Mouse (Mus musculus): Measurements from ENCODE around the gene Rgs7. TPM values are rescaled to one million over a fixed set of nuclear protein-coding genes. Genes with fewer than 3 reads are reported as not detected.

The Rgs7 gene
- polyA plus RNA-seq, 1 experiment from 2014 or later = 0.39 TPM

DNA sequence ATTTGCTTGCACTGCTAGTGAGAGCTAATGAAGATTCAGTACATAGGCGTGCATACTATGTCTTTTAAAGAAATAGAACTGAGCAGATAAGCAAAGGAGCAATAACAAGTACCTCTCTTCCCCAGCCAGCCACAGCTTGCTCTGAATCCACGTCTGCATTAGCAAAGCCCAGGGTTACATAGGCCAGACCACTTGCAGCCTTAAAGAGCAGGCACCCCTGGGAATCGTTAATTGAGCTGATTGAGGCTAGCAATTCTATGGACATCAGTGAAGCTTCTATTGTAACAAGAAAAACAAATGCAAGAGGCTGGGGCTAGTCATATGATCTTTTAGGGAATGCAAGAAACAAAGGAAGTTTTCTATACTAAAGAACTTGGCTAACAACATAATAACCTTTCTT, 81.9 kb downstream of the Rgs7 start:
- 47% methylated on average over 3 of the region's 3 CpGs for WGBS
- H3K4me1 ChIP-seq (replicated peaks; ENCODE audit: control insufficient read depth, insufficient read depth, low read length) = no peaks in the 10 kb centered on the region
- H3K27ac ChIP-seq (ENCODE audit: low read length) = no peak overlapping the region
- H3K4me3 ChIP-seq (ENCODE audit: low read length) = no peak overlapping the region
- no peak overlapping the region for H3K9ac ChIP-seq (ENCODE audit: low read length)
- H3K9me3 ChIP-seq (ENCODE audit: control insufficient read depth, low read length) = no peaks in the 10 kb centered on the region
- no peaks in the 10 kb centered on the region for H3K27me3 ChIP-seq (ENCODE audit: control insufficient read depth, insufficient read depth, low read depth, low read length)
- no peak for ATAC-seq (ENCODE audit: low read depth)
- no peaks in the 10 kb centered on the region for H3K36me3 ChIP-seq (ENCODE audit: control insufficient read depth, insufficient read depth, low read length)
- no peak overlapping the region for H3K4me2 ChIP-seq (ENCODE audit: low read depth, low read length)

DNA sequence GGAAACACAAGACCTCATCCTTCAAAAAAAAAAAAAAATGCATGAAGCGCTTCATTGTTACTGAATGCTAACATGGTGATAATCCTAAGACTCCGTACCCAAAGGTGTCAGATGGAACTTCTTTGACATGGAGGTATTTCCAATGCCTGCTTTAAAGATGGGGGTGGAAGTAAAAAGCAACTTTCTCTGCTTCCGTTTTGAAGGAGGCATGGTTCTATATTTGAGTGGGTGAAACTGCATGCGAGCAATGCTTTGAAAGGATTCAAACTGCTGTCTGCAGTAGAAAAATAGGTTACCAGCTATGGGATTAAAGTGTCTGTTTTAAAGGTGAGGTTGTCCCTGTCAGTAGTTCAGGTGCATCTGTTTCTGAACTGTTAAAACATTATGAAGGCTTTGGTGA, 100.4 kb downstream of the Rgs7 start:
- H3K36me3 ChIP-seq (ENCODE audit: control insufficient read depth, insufficient read depth, low read length) = no peaks in the 10 kb centered on the region
- H3K27ac ChIP-seq (ENCODE audit: low read length) = no peak overlapping the region
- H3K9me3 ChIP-seq (ENCODE audit: control insufficient read depth, low read length) = no peaks in the 10 kb centered on the region
- ATAC-seq (ENCODE audit: low read depth) = no peak
- no peak overlapping the region for H3K4me3 ChIP-seq (ENCODE audit: low read length)
- WGBS = 72% methylated on average over 4 of the region's 4 CpGs
- H3K4me1 ChIP-seq (replicated peaks; ENCODE audit: control insufficient read depth, insufficient read depth, low read length) = no peaks in the 10 kb centered on the region
- no peaks in the 10 kb centered on the region for H3K27me3 ChIP-seq (ENCODE audit: control insufficient read depth, insufficient read depth, low read depth, low read length)
- no peak overlapping the region for H3K4me2 ChIP-seq (ENCODE audit: low read depth, low read length)
- H3K9ac ChIP-seq (ENCODE audit: low read length) = no peak overlapping the region

DNA sequence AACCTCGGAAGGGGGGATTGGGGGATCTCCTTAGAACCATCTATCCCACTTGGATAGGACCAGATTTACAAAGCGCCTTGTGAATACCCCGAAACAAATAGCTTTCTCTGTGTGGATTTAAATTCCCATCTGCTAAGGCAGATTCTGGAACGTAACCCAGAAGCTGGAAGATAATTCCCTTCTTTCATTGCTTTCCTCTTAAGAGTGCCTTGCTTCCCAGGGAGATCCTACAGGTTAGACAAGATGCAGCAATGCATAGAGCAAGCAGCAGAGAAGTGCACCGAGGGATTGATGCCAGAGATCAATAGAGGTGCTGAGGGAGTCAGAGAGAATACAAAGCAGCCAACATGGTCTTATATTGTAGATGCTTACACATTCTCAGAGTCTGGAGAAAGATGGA, 103.0 kb downstream of the Rgs7 start:
- WGBS = 80% methylated on average over 5 of the region's 5 CpGs
- no peaks in the 10 kb centered on the region for H3K4me1 ChIP-seq (replicated peaks; ENCODE audit: control insufficient read depth, insufficient read depth, low read length)
- no peak overlapping the region for H3K27ac ChIP-seq (ENCODE audit: low read length)
- no peaks in the 10 kb centered on the region for H3K9me3 ChIP-seq (ENCODE audit: control insufficient read depth, low read length)
- no peak for ATAC-seq (ENCODE audit: low read depth)
- H3K4me2 ChIP-seq (ENCODE audit: low read depth, low read length) = no peak overlapping the region
- H3K27me3 ChIP-seq (ENCODE audit: control insufficient read depth, insufficient read depth, low read depth, low read length) = no peaks in the 10 kb centered on the region
- H3K36me3 ChIP-seq (ENCODE audit: control insufficient read depth, insufficient read depth, low read length) = no peaks in the 10 kb centered on the region
- H3K9ac ChIP-seq (ENCODE audit: low read length) = no peak overlapping the region
- H3K4me3 ChIP-seq (ENCODE audit: low read length) = no peak overlapping the region

DNA sequence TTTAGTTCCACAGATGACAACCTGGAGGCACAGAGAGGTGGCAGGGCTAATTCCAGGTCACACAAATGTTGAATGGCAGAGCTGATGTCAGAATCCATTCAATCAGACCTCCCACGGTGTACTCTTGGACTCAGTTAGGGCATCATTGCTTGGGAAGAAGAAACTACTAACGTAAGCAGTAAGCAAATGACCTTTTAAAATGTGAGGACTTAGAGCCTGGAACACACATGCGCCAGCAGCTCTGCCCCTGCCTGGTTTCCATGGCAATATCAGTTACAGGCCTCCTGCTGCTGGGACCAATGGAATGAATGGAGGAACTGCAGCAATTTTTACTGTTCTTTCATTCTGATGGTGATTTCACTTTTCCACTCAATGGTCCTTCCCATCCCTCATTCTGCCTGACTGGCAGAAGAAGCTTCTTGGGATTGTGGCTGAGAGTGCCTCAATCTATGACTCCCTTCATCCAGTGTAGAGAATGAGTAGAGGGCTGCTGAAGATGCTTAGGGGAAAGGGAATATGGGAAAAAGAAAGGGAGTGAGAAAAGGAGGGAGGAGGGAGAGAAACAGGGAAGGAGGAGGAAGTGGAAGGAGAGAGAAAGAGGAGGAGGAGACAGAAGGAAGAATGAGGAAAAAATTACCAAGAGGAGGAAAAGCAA, 106.6 kb downstream of the Rgs7 start:
- Histone ChIP-seq H3K27me3 (ENCODE audit: control insufficient read depth, insufficient read depth, low read depth, low read length) (no peaks in the 10 kb centered on the region), H3K9ac (ENCODE audit: low read length) (no peak overlapping the region), H3K36me3 (ENCODE audit: control insufficient read depth, insufficient read depth, low read length) (no peaks in the 10 kb centered on the region), H3K4me3 (ENCODE audit: low read length) (no peak overlapping the region), H3K9me3 (ENCODE audit: control insufficient read depth, low read length) (no peaks in the 10 kb centered on the region), H3K4me1 (replicated peaks; ENCODE audit: control insufficient read depth, insufficient read depth, low read length) (no peaks in the 10 kb centered on the region), H3K4me2 (ENCODE audit: low read depth, low read length) (no peak overlapping the region), H3K27ac (ENCODE audit: low read length) (no peak overlapping the region)
- ATAC-seq (ENCODE audit: low read depth) = no peak
- 36% methylated on average over 3 of the region's 3 CpGs for WGBS

DNA sequence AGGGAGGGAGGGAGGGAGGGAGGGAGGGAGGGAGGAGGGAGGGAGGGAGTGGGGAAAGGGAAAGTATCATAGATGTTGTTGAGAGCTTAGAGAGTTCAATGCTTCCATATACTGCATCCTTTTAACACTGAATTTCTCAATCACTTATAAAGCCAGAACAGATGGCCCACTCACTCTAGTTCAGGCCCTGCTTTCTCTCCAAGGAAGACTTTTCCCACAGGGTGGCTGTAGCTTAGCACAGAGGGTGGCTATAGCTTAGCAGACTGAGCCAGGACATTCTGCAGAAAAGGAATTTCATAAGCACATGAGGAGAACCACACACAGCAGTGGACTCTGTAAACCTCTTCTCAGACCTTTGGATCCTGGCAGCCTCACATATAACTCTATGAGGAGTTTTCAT, 119.7 kb downstream of the Rgs7 start:
- Histone ChIP-seq H3K4me2 (ENCODE audit: low read depth, low read length) (no peak overlapping the region), H3K27ac (ENCODE audit: low read length) (no peak overlapping the region), H3K4me1 (replicated peaks; ENCODE audit: control insufficient read depth, insufficient read depth, low read length) (no peaks in the 10 kb centered on the region), H3K27me3 (ENCODE audit: control insufficient read depth, insufficient read depth, low read depth, low read length) (no peaks in the 10 kb centered on the region), H3K9ac (ENCODE audit: low read length) (no peak overlapping the region), H3K36me3 (ENCODE audit: control insufficient read depth, insufficient read depth, low read length) (no peaks in the 10 kb centered on the region), H3K4me3 (ENCODE audit: low read length) (no peak overlapping the region), H3K9me3 (ENCODE audit: control insufficient read depth, low read length) (no peaks in the 10 kb centered on the region)
- no peak for ATAC-seq (ENCODE audit: low read depth)

DNA sequence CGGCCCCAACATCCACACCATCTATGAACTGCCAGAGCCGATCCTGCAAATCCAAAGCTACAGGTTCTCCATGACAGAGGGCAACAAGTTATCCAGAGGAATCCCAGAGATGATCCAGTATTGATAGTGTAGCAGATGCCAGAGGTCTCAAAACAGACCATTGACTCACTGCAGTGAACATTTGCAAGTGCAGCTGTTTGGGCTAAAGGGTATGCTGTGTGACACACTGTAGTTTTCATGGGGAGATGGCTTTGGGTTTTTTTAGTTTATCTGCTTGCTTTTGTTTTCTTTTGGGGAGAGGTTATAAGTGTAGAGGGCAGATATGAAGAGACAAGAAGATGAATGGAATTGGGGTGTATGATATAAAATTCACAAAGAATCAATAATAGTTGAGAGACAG, 124.2 kb downstream of the Rgs7 start:
- WGBS = 93% methylated on average over 2 of the region's 2 CpGs
- Histone ChIP-seq H3K27ac (ENCODE audit: low read length) (no peak overlapping the region), H3K36me3 (ENCODE audit: control insufficient read depth, insufficient read depth, low read length) (no peaks in the 10 kb centered on the region), H3K4me3 (ENCODE audit: low read length) (no peak overlapping the region), H3K9ac (ENCODE audit: low read length) (no peak overlapping the region), H3K27me3 (ENCODE audit: control insufficient read depth, insufficient read depth, low read depth, low read length) (no peaks in the 10 kb centered on the region), H3K4me1 (replicated peaks; ENCODE audit: control insufficient read depth, insufficient read depth, low read length) (no peaks in the 10 kb centered on the region), H3K4me2 (ENCODE audit: low read depth, low read length) (no peak overlapping the region), H3K9me3 (ENCODE audit: control insufficient read depth, low read length) (no peaks in the 10 kb centered on the region)
- ATAC-seq (ENCODE audit: low read depth) = no peak

DNA sequence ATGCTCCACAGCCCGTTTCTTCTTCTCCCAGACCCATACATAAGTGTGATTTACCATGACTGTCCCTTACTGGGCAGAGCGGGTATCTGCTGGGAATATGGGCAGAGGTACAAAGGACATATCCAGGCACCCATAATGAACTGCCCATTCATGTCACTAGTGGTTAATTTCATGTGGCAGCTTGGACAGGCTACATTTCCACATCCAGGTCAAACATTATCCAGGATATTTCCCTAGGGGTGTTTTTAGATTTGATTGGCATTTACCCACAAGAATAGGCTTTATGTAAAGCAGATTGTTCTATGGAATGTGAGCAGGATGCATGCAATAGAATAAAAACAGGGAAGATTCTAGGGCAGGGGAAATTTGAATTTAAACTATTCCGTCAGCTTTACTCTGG, 128.7 kb downstream of the Rgs7 start:
- Histone ChIP-seq H3K36me3 (ENCODE audit: control insufficient read depth, insufficient read depth, low read length) (no peaks in the 10 kb centered on the region), H3K9ac (ENCODE audit: low read length) (no peak overlapping the region), H3K27ac (ENCODE audit: low read length) (no peak overlapping the region), H3K27me3 (ENCODE audit: control insufficient read depth, insufficient read depth, low read depth, low read length) (no peaks in the 10 kb centered on the region), H3K9me3 (ENCODE audit: control insufficient read depth, low read length) (no peaks in the 10 kb centered on the region), H3K4me2 (ENCODE audit: low read depth, low read length) (no peak overlapping the region), H3K4me1 (replicated peaks; ENCODE audit: control insufficient read depth, insufficient read depth, low read length) (no peaks in the 10 kb centered on the region), H3K4me3 (ENCODE audit: low read length) (no peak overlapping the region)
- 84% methylated on average over 3 of the region's 3 CpGs for WGBS
- ATAC-seq (ENCODE audit: low read depth) = no peak

DNA sequence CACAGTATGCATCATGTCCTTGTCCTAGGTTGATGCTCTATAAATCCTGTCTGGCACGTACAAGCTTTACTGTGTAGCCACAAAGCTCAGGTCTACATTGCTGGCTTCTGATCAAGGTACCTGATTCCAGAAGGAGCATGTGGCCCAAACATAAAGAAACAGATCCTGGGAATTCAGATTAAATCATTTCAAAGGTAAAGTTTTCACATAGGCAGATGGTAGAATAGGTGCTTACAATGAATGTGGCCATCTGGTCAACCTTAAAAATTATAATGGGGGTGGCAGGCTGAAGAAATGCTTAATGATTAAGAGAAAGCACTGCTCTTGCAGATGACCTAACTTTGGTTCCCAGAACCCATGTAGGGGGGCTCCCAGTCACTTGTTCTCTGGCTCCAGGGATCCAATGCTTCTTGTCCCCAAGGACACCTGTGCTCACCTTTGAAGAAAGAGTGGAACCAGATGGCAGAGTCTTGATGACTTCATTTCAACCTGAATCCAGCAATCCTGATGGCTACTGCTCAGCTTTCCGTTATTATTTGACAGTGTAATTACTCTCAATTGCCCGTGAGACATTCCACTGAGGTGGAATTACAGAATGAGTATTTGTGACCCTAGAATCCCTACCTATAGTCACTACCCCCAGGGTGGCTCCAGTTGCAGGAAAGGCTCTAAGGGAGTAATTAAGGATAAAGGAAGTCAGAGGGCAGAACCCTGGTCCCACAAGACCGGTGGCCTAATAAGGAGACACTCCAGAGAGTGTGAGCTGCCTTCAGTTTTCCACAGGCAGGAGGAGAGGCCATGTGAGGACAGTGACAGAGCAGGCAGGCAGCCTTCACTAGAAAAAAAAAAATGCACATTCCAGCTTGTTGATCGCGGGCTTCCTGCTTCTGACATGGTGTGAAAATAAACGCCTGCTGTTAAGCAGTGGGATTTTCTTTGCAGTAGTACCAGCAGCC, 132.6 kb downstream of the Rgs7 start:
- H3K27me3 ChIP-seq (ENCODE audit: control insufficient read depth, insufficient read depth, low read depth, low read length) = no peaks in the 10 kb centered on the region
- no peak overlapping the region for H3K4me2 ChIP-seq (ENCODE audit: low read depth, low read length)
- no peak for ATAC-seq (ENCODE audit: low read depth)
- H3K9ac ChIP-seq (ENCODE audit: low read length) = no peak overlapping the region
- H3K36me3 ChIP-seq (ENCODE audit: control insufficient read depth, insufficient read depth, low read length) = no peaks in the 10 kb centered on the region
- H3K9me3 ChIP-seq (ENCODE audit: control insufficient read depth, low read length) = no peaks in the 10 kb centered on the region
- H3K27ac ChIP-seq (ENCODE audit: low read length) = no peak overlapping the region
- H3K4me1 ChIP-seq (replicated peaks; ENCODE audit: control insufficient read depth, insufficient read depth, low read length) = no peaks in the 10 kb centered on the region
- 39% methylated on average over 7 of the region's 7 CpGs for WGBS
- no peak overlapping the region for H3K4me3 ChIP-seq (ENCODE audit: low read length)

DNA sequence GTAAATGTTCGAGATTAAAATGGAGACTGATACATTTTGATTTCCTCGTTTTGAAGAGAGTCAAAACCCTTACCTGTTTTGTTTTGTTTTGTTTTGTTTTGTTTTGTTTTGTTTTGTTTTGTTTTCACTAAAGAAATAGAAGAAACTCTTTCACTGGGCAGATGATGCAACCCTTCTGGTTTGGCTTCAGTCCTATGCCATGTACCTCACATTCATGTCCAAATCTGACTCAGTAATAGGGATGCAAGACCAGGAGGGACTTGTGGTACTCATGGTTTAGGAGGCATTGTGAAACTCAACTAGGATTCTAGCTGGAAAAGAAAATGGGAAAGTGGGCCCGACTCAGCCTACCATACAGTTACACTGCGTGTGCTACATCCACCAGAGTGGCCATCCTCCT, 139.4 kb downstream of the Rgs7 start:
- Histone ChIP-seq H3K27ac (ENCODE audit: low read length) (no peak overlapping the region), H3K4me2 (ENCODE audit: low read depth, low read length) (no peak overlapping the region), H3K4me3 (ENCODE audit: low read length) (no peak overlapping the region), H3K9me3 (ENCODE audit: control insufficient read depth, low read length) (no peaks in the 10 kb centered on the region), H3K9ac (ENCODE audit: low read length) (no peak overlapping the region), H3K36me3 (ENCODE audit: control insufficient read depth, insufficient read depth, low read length) (no peaks in the 10 kb centered on the region), H3K27me3 (ENCODE audit: control insufficient read depth, insufficient read depth, low read depth, low read length) (no peaks in the 10 kb centered on the region), H3K4me1 (replicated peaks; ENCODE audit: control insufficient read depth, insufficient read depth, low read length) (no peaks in the 10 kb centered on the region)
- 84% methylated on average over 4 of the region's 4 CpGs for WGBS
- no peak for ATAC-seq (ENCODE audit: low read depth)

Measured in lung, embryonic 16.5 days (tissue).